Mouse (Mus musculus): Measurements from ENCODE around the gene Thap8.

Thap8 gene

GRCm38 (mm10) chr7:30318142-30318541, 38.2 kb downstream of the Thap8 start:
- DNase-seq = no peak

- DNase-seq = no peak
Observed at GRCm38 (mm10) chr7:30320946-30321345, 41.1 kb downstream of the Thap8 start.

DNA sequence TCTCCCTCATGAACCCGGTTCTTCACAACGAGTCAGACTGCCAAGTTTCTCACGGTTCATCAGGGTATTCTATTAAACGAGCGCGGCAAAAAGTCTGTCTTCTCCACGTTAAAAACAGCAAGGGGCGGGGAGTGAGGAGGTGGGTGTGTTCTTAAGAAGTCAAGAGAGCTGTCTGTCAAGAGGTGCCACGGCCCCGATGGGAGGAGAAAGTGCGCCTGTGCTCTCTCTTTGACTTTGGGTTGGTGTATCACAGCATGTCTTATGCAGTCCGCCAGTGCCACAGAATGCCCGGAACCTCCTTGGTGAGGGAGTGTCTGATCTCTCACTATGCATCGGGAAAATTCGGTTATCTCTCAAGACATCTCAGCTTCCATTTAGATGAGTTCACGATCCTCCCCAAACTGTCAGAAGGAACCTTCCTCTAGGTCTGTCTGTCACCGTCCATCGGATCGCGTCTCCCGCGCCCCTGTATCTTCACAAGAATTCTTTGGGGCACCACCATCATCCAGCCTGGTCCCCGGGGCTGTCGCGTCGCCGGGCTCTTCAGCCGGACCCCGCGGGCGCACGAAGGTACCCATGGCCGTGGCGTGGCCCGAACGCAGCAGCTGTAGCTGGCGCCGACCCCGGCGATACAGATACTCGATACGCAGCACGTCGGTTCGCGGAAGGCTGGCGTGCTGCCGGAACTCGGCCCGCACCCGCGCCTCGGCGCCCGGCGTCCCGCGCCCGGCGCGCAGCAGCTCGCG, 41.8 kb downstream of the Thap8 start, which contains the start of gene E130208F15Rik:
Gene E130208F15Rik, plus strand, starts transcription at position 202 of the 746 bp plus-strand sequence.
- DNase-seq = peak; percentile 79

GRCm38 (mm10) chr7:30322285-30322667, 42.4 kb downstream of the Thap8 start:
- DNase-seq = peak; percentile 99

GRCm38 (mm10) chr7:30322865-30323264, 43.0 kb downstream of the Thap8 start:
- no peak for DNase-seq

- DNase-seq = no peak
Observed at GRCm38 (mm10) chr7:30323795-30324194, 43.9 kb downstream of the Thap8 start, which contains the start of gene Sdhaf1. Sdhaf1 (minus strand) TSS chr7:30323895.

- peak; percentile 79 for DNase-seq
Observed at GRCm38 (mm10) chr7:30324300-30324944, 44.5 kb downstream of the Thap8 start.

DNA sequence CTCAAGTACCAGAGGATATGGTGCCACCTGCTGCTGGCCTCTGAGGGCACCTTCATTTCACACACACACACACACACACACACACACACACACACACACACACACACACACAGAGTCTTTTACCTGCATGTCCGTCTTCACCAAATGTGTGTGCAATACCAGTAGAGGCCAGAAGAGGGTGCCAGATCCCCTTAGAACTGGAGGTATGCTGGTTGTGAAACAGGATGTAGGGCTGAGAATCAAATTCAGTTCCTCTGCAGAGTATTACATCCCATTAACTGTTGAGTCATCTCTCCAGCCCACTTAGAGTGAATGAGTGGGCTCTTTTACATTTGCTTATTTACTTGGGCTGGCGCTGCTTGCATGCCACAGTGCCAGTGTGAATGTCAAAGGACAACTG, 45.5 kb downstream of the Thap8 start:
- no peak for DNase-seq

GRCm38 (mm10) chr7:30326427-30326826, 46.5 kb downstream of the Thap8 start:
- DNase-seq = no peak

DNA sequence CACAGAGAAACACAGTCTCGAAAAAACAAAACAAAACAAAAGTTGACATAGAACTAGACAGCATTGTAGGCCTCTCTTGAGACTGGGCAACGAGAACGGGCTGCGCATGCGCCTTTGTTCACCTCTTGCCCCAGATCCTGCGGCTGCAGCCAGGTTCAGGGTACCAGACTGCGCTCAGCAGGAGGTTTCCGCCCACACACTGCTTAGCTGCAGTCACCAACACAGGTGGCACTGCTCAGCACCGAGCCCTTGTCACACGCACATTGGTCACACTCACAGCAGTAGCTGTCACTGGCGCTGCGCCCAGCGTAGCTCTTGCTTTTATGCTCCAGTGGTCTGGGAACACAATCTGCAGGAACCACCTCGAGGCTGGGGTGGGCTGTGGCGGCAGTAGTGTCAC, 47.2 kb downstream of the Thap8 start:
- DNase-seq = no peak

GRCm38 (mm10) chr7:30328379-30328778, 48.5 kb downstream of the Thap8 start:
- no peak for DNase-seq

GRCm38 (mm10) chr7:30331887-30332286, 52.0 kb downstream of the Thap8 start:
- DNase-seq = peak; percentile 95

- DNase-seq = no peak
Observed at GRCm38 (mm10) chr7:30332622-30333259, 52.8 kb downstream of the Thap8 start.

DNA sequence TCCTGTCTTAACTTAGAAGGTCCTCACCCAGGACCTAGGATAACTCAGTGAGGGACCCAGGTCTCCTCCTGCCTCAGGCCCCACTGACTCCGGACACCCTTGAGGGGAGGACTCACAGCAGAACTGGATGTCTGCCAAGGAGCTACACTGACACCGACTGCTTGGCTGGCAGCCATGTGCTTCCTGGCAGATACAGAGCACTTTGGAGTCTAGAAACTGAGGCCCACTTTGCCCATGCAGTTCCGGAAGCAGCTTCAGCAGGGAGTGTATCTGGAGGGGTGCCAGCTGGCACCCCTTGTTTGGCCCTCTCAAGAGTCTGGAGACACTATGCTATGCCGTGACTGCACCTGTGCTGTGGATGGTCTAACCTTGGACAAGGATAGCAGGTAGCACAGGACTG, 53.5 kb downstream of the Thap8 start:
- DNase-seq = peak; percentile 78

DNA sequence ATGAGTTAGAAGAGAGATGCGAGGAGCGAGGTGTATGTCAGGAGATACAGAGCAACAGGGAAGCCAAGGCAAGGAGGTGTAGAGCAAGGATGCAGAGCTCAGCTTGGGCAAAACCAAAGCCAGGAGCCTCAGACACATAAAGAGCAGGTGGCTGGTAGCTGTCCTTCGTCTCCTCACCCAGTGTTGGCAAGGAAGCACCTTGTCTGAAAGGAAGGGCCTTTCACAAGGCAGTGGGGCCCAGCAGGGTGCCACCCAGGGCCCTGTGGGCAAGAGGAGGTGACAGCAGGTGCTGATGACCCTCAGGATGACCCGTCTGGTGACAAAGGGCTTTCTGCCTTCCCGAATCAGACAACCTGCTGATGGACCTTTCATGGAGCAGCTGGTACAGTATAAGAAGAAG, 54.7 kb downstream of the Thap8 start:
- DNase-seq = no peak

DNA sequence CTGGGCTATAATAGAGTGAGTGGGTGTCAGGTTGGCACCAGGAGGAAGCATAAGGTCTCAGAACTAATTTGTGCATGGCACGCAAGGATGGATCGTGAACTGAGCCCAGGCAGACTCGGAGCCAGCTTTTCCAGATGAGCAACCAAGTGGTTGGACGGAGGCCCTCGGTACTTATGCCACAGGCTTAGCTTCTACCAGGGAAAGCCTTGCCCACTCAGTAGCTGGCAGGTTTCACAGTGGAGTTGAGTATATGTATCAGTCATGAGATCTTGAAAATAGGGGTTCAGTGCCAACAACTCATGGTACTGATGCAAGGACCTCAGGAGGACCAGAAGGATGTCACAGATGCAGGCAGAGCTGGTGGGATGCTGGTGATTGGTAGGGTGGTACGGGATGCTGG, 55.8 kb downstream of the Thap8 start:
- peak; percentile 67 for DNase-seq

DNA sequence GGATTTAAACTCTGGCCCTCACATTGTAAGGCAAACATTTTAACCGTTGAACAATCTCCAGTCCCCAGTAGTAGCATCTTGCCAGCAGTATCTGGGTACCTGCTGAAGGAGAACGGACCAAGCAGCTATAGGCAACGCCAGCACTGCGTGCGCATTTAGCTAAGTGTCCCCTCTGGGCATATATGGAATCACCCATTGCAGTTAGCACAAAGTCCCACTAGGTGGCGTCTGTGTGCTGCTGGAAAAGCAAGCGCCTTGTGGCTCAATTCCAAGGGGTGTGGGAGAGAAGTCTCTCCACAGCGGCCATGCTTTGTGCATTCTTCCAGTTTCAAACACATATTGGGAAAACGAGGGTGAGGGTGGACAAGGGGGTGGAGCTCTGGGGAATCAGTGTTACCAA, 56.5 kb downstream of the Thap8 start:
- peak; percentile 85 for DNase-seq

DNA sequence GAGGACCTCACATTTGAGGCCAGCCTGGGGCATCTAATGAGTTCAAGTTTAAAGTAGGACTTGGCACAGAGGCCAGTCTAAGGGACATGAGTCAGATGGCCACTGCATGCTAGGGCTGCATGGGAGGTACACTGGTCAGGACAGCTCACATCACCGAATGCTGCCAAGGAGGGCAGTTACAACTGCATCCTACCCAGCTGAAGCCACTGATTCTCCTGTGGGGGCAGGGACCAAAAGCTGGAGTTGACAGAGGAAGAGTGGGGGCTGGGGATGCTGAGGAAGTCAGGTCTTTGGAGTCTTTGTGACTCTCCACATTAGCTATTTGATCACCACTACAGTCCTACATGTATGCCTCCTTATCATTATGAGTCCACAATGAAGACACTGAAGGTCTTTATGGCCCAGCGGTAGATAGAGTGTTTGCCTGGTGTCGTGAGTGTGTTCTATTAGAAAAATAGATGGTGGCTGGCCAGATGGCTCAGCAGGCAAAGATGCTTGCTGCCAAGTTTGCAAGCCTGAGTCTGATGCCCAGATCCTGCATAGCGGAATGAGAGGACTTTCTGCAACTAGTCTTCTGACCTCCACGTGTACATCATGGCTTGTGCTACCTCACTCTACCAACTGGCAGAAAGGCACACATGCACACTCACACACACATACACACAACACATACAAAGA, 59.7 kb downstream of the Thap8 start:
- DNase-seq = no peak
